Mouse (Mus musculus): ENCODE measurements around the gene Pla2g4a. TPM values are rescaled to one million over a fixed set of nuclear protein-coding genes. Genes with fewer than 3 reads are reported as not detected.
A peak's percentile ranks its signal among the peaks of the same experiment; 100 is the strongest.

Gene Pla2g4a
- polyA plus RNA-seq, 1 experiment from 2014 or later: 23.6 TPM

GRCm38 (mm10) chr1:149959069-149959468 lies 2.0 kb downstream of the Pla2g4a start:
- Histone ChIP-seq H3K4me3 (ENCODE audit: low read depth, low read length) (no peak overlapping the region), H3K9ac (ENCODE audit: low read depth, low read length) (no peak overlapping the region), H3K9me3 (ENCODE audit: control insufficient read depth, low read length) (no peaks in the 10 kb centered on the region), H3K36me3 (ENCODE audit: control insufficient read depth, insufficient read depth, low read length) (no peaks in the 10 kb centered on the region), H3K4me2 (peak overlapping the region; percentile 45), H3K4me1 (replicated peaks; ENCODE audit: control insufficient read depth, insufficient read depth, low read length) (0 out of 2 replicates have a peak, but pooled peaks cover 2% of the 10 kb centered on the region), H3K27ac (ENCODE audit: low read depth, low read length) (no peak overlapping the region), H3K27me3 (replicated peaks; ENCODE audit: control insufficient read depth, insufficient read depth, low read length) (no peaks in the 10 kb centered on the region)
- 35% methylated on average over 1 of the region's 1 CpGs for whole genome bisulfite sequencing
- peak; percentile 55 for ATAC-seq (replicated peaks; ENCODE audit: low FRiP score)
- DNase-seq (ENCODE audit: low spot score): no peak

GRCm38 (mm10) chr1:149955482-149955881 lies 5.6 kb downstream of the Pla2g4a start:
- WGBS: 42% methylated on average over 4 of the region's 4 CpGs
- DNase-seq (ENCODE audit: low spot score): no peak
- no peaks in the 10 kb centered on the region for H3K9me3 ChIP-seq (ENCODE audit: control insufficient read depth, low read length)
- H3K4me3 ChIP-seq (ENCODE audit: low read depth, low read length): no peak overlapping the region
- 0 out of 2 replicates have a peak, but pooled peaks have one; percentile 17 for ATAC-seq (replicated peaks; ENCODE audit: low FRiP score)
- H3K27ac ChIP-seq (ENCODE audit: low read depth, low read length): no peak overlapping the region
- H3K27me3 ChIP-seq (replicated peaks; ENCODE audit: control insufficient read depth, insufficient read depth, low read length): no peaks in the 10 kb centered on the region
- H3K9ac ChIP-seq (ENCODE audit: low read depth, low read length): no peak overlapping the region
- H3K36me3 ChIP-seq (ENCODE audit: control insufficient read depth, insufficient read depth, low read length): no peaks in the 10 kb centered on the region
- no peak overlapping the region for H3K4me2 ChIP-seq
- H3K4me1 ChIP-seq (replicated peaks; ENCODE audit: control insufficient read depth, insufficient read depth, low read length): 0 out of 2 replicates have a peak, but pooled peaks cover 2% of the 10 kb centered on the region

GRCm38 (mm10) chr1:149954026-149954425 lies 7.1 kb downstream of the Pla2g4a start:
- no peak overlapping the region for H3K27ac ChIP-seq (ENCODE audit: low read depth, low read length)
- no peak for DNase-seq (ENCODE audit: low spot score)
- 47% methylated on average over 6 of the region's 6 CpGs for WGBS
- H3K4me2 ChIP-seq: no peak overlapping the region
- no peak overlapping the region for H3K9ac ChIP-seq (ENCODE audit: low read depth, low read length)
- 0 out of 2 replicates have a peak, but pooled peaks cover 2% of the 10 kb centered on the region for H3K4me1 ChIP-seq (replicated peaks; ENCODE audit: control insufficient read depth, insufficient read depth, low read length)
- no peaks in the 10 kb centered on the region for H3K36me3 ChIP-seq (ENCODE audit: control insufficient read depth, insufficient read depth, low read length)
- no peak overlapping the region for H3K4me3 ChIP-seq (ENCODE audit: low read depth, low read length)
- no peaks in the 10 kb centered on the region for H3K27me3 ChIP-seq (replicated peaks; ENCODE audit: control insufficient read depth, insufficient read depth, low read length)
- no peaks in the 10 kb centered on the region for H3K9me3 ChIP-seq (ENCODE audit: control insufficient read depth, low read length)
- no peak for ATAC-seq (replicated peaks; ENCODE audit: low FRiP score)

GRCm38 (mm10) chr1:149952050-149952449 lies 9.0 kb downstream of the Pla2g4a start:
- DNase-seq (ENCODE audit: low spot score): no peak
- Histone ChIP-seq H3K4me2 (no peak overlapping the region), H3K4me3 (ENCODE audit: low read depth, low read length) (no peak overlapping the region), H3K9ac (ENCODE audit: low read depth, low read length) (no peak overlapping the region), H3K27ac (ENCODE audit: low read depth, low read length) (no peak overlapping the region), H3K36me3 (ENCODE audit: control insufficient read depth, insufficient read depth, low read length) (no peaks in the 10 kb centered on the region), H3K27me3 (replicated peaks; ENCODE audit: control insufficient read depth, insufficient read depth, low read length) (no peaks in the 10 kb centered on the region), H3K4me1 (replicated peaks; ENCODE audit: control insufficient read depth, insufficient read depth, low read length) (peaks cover 13% of the 10 kb centered on the region; the same call in 1 of the 2 replicates), H3K9me3 (ENCODE audit: control insufficient read depth, low read length) (no peaks in the 10 kb centered on the region)
- no peak for ATAC-seq (replicated peaks; ENCODE audit: low FRiP score)

- Histone ChIP-seq H3K27ac (ENCODE audit: low read depth, low read length) (no peak overlapping the region), H3K36me3 (ENCODE audit: control insufficient read depth, insufficient read depth, low read length) (no peaks in the 10 kb centered on the region), H3K4me2 (no peak overlapping the region), H3K27me3 (replicated peaks; ENCODE audit: control insufficient read depth, insufficient read depth, low read length) (no peaks in the 10 kb centered on the region), H3K9ac (ENCODE audit: low read depth, low read length) (no peak overlapping the region), H3K4me3 (ENCODE audit: low read depth, low read length) (no peak overlapping the region), H3K4me1 (replicated peaks; ENCODE audit: control insufficient read depth, insufficient read depth, low read length) (peaks cover 15% of the 10 kb centered on the region; the same call in 1 of the 2 replicates), H3K9me3 (ENCODE audit: control insufficient read depth, low read length) (no peaks in the 10 kb centered on the region)
- DNase-seq (ENCODE audit: low spot score) (no peak), ATAC-seq (replicated peaks; ENCODE audit: low FRiP score) (no peak)
- WGBS: 66% methylated on average over 3 of the region's 3 CpGs
These were observed 10.4 kb downstream of the Pla2g4a start for GRCm38 (mm10) chr1:149950656-149951055.

GRCm38 (mm10) chr1:149950254-149950653 lies 10.8 kb downstream of the Pla2g4a start:
- no peak overlapping the region for H3K9ac ChIP-seq (ENCODE audit: low read depth, low read length)
- H3K4me1 ChIP-seq (replicated peaks; ENCODE audit: control insufficient read depth, insufficient read depth, low read length): peaks cover 13% of the 10 kb centered on the region; the same call in 1 of the 2 replicates
- H3K27me3 ChIP-seq (replicated peaks; ENCODE audit: control insufficient read depth, insufficient read depth, low read length): no peaks in the 10 kb centered on the region
- ATAC-seq (replicated peaks; ENCODE audit: low FRiP score): no peak
- DNase-seq (ENCODE audit: low spot score): no peak
- H3K4me2 ChIP-seq: no peak overlapping the region
- H3K36me3 ChIP-seq (ENCODE audit: control insufficient read depth, insufficient read depth, low read length): no peaks in the 10 kb centered on the region
- 77% methylated on average over 1 of the region's 1 CpGs for WGBS
- H3K27ac ChIP-seq (ENCODE audit: low read depth, low read length): no peak overlapping the region
- H3K4me3 ChIP-seq (ENCODE audit: low read depth, low read length): no peak overlapping the region
- no peaks in the 10 kb centered on the region for H3K9me3 ChIP-seq (ENCODE audit: control insufficient read depth, low read length)

GRCm38 (mm10) chr1:149949334-149949733 lies 11.8 kb downstream of the Pla2g4a start:
- H3K4me1 ChIP-seq (replicated peaks; ENCODE audit: control insufficient read depth, insufficient read depth, low read length): peaks cover 13% of the 10 kb centered on the region; the same call in 1 of the 2 replicates
- no peaks in the 10 kb centered on the region for H3K9me3 ChIP-seq (ENCODE audit: control insufficient read depth, low read length)
- WGBS: 82% methylated on average over 1 of the region's 1 CpGs
- no peak overlapping the region for H3K27ac ChIP-seq (ENCODE audit: low read depth, low read length)
- no peak overlapping the region for H3K4me2 ChIP-seq
- ATAC-seq (replicated peaks; ENCODE audit: low FRiP score) (no peak), DNase-seq (ENCODE audit: low spot score) (no peak)
- no peaks in the 10 kb centered on the region for H3K27me3 ChIP-seq (replicated peaks; ENCODE audit: control insufficient read depth, insufficient read depth, low read length)
- no peaks in the 10 kb centered on the region for H3K36me3 ChIP-seq (ENCODE audit: control insufficient read depth, insufficient read depth, low read length)
- H3K9ac ChIP-seq (ENCODE audit: low read depth, low read length): no peak overlapping the region
- H3K4me3 ChIP-seq (ENCODE audit: low read depth, low read length): no peak overlapping the region

- Histone ChIP-seq H3K27ac (ENCODE audit: low read depth, low read length) (peak overlapping the region; percentile 38; the same call in 1 of the 2 replicates), H3K4me2 (peak overlapping the region; percentile 28; the same call in 1 of the 2 replicates), H3K4me3 (ENCODE audit: low read depth, low read length) (no peak overlapping the region), H3K9me3 (ENCODE audit: control insufficient read depth, low read length) (no peaks in the 10 kb centered on the region), H3K9ac (ENCODE audit: low read depth, low read length) (no peak overlapping the region), H3K36me3 (ENCODE audit: control insufficient read depth, insufficient read depth, low read length) (no peaks in the 10 kb centered on the region), H3K4me1 (replicated peaks; ENCODE audit: control insufficient read depth, insufficient read depth, low read length) (peaks cover 13% of the 10 kb centered on the region; the same call in 1 of the 2 replicates), H3K27me3 (replicated peaks; ENCODE audit: control insufficient read depth, insufficient read depth, low read length) (no peaks in the 10 kb centered on the region)
- ATAC-seq (replicated peaks; ENCODE audit: low FRiP score) (peak; percentile 60), DNase-seq (ENCODE audit: low spot score) (no peak)
- 54% methylated on average over 8 of the region's 8 CpGs for WGBS
These were observed 12.8 kb downstream of the Pla2g4a start for GRCm38 (mm10) chr1:149948066-149948825.

- DNase-seq (ENCODE audit: low spot score): no peak
- Histone ChIP-seq H3K4me2 (peak overlapping the region; percentile 16), H3K27ac (ENCODE audit: low read depth, low read length) (0 out of 2 replicates have a peak overlapping the region, but pooled peaks have one; percentile 13), H3K4me3 (ENCODE audit: low read depth, low read length) (no peak overlapping the region), H3K9me3 (ENCODE audit: control insufficient read depth, low read length) (no peaks in the 10 kb centered on the region), H3K4me1 (replicated peaks; ENCODE audit: control insufficient read depth, insufficient read depth, low read length) (peaks cover 13% of the 10 kb centered on the region; the same call in 1 of the 2 replicates), H3K36me3 (ENCODE audit: control insufficient read depth, insufficient read depth, low read length) (no peaks in the 10 kb centered on the region), H3K9ac (ENCODE audit: low read depth, low read length) (no peak overlapping the region), H3K27me3 (replicated peaks; ENCODE audit: control insufficient read depth, insufficient read depth, low read length) (no peaks in the 10 kb centered on the region)
- 0 out of 2 replicates have a peak, but pooled peaks have one; percentile 7 for ATAC-seq (replicated peaks; ENCODE audit: low FRiP score)
- 37% methylated on average over 5 of the region's 5 CpGs for WGBS
These were observed 14.1 kb downstream of the Pla2g4a start for GRCm38 (mm10) chr1:149946993-149947392.
